Mouse (Mus musculus): ENCODE results near the gene Gm21317.

Gm21317 gene

DNA sequence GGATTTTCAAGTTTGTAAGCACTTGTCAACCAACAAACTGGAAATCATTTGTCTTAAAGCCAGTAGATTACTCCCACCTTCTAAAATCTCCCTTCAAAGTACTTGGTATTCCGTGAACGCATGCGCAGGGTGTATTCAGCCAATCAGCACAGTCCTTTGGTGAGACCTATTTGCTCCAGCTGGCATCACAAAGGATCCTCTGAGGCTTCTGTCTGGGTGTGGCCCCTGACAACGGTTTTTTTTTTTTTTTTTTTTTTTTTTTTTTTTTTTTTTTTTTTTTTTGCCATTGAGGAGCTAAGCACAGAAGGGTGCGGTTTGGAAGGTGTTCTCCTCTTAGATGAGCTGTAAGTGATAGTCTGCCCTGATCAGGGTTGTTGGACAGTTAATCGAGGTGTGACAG lies at the start of gene Gm21317:
TSS of gene Gm21317 (plus strand) at position 301 of the 400 bp plus-strand sequence.
- WGBS: no CpG with 5 or more reads among the region's 6 CpGs
